Mouse (Mus musculus) testis, adult 2 months (tissue): ENCODE measurements around the gene Rnf43.

ENCODE experiments used
- CTCF ChIP-seq: fragments of 200-500 bp; IDR thresholded peaks from 2 replicates; pipeline ENCODE4 v1.5.1; 2012; ENCODE audit warnings: low read depth, mild to moderate bottlenecking, inconsistent platforms, low read length, moderate library complexity; ENCODE audit not compliant: control insufficient read depth, insufficient read depth, insufficient replicate concordance
- POLR2A ChIP-seq: fragments of 200-500 bp; IDR thresholded peaks from 2 replicates; pipeline ENCODE4 v1.6.1; 2012; ENCODE audit warnings: low read depth, mild to moderate bottlenecking, inconsistent platforms, low read length, moderate library complexity; ENCODE audit not compliant: control insufficient read depth

- TF ChIP-seq POLR2A = no peak
- no peak for TF ChIP-seq CTCF
These were observed 64.9 kb downstream of the Rnf43 start for GRCm38 (mm10) chr11:87727471-87727870.
